Mouse (Mus musculus) gastrocnemius, adult 18-20 months (tissue): Measurements from ENCODE around the gene Olfr214. TPM values are rescaled to one million over a fixed set of nuclear protein-coding genes. Genes with fewer than 3 reads are reported as not detected.
"Not testable (repeated sequence)": the region's sequence is repeated elsewhere in the genome, so short reads cannot be mapped to it uniquely, and the experiment has no call there.

ENCODE experiments used
- DNase-seq: peaks from one replicate; pipeline ENCODE4 v3.0.0; 2021; ENCODE audit warnings: low spot score
- long read RNA-seq, 2 experiments: library from polyadenylated mRNA; stranded (forward); transcript quantifications; one replicate each; pipeline ENCODE4 v2.0.0; 2021
- total RNA-seq, 2 experiments: library from RNA; stranded (reverse); gene quantifications; 2 replicates each; pipeline ENCODE4 v1.2.3; 2021

Olfr214 gene
- total RNA-seq = not detected
- long read RNA-seq, experiment 1 = 0 reads
- long read RNA-seq, experiment 2 = 0 reads

- DNase-seq = no peak
Observed at GRCm38 (mm10) chr6:116553935-116554334, at the start of gene Olfr214. Gene Olfr214 (plus strand): TSS chr6:116554235.

GRCm38 (mm10) chr6:116506302-116507003 is 47.6 kb upstream of the Olfr214 start, which contains the start of gene Olfr212:
Gene Olfr212 (plus strand): TSS chr6:116506516.
- DNase-seq = not testable (repeated sequence)

GRCm38 (mm10) chr6:116514832-116515231 is 39.2 kb upstream of the Olfr214 start:
- DNase-seq = no peak

- no peak for DNase-seq
Observed at GRCm38 (mm10) chr6:116538156-116538555, 15.9 kb upstream of the Olfr214 start, which contains the start of gene Olfr213. Gene Olfr213 (plus strand): TSS chr6:116538456.

- no peak for DNase-seq
Observed at GRCm38 (mm10) chr6:116542500-116542899, 11.5 kb upstream of the Olfr214 start.

GRCm38 (mm10) chr6:116550841-116551240 is 3.2 kb upstream of the Olfr214 start, which contains the start of gene Gm5580:
Gene Gm5580 (plus strand): TSS chr6:116551141.
- DNase-seq = not testable (repeated sequence)

GRCm38 (mm10) chr6:116554952-116555351 is 917 bp downstream of the Olfr214 start:
- no peak for DNase-seq

GRCm38 (mm10) chr6:116569834-116570233 is 15.8 kb downstream of the Olfr214 start:
- peak; percentile 26 for DNase-seq

GRCm38 (mm10) chr6:116584095-116584494 is 30.1 kb downstream of the Olfr214 start, which contains the start of gene Olfr215:
Gene Olfr215 (minus strand): TSS chr6:116584195.
- DNase-seq = no peak

- DNase-seq = not testable (repeated sequence)
Observed at GRCm38 (mm10) chr6:116600969-116601368, 46.9 kb downstream of the Olfr214 start.

- DNase-seq = no peak
Observed at GRCm38 (mm10) chr6:116607230-116607629, 53.2 kb downstream of the Olfr214 start.

Other genes with a start within 250 kb of the Olfr214 start
- gene March8, start 216.2 kb upstream of the Olfr214 start, total RNA-seq = 10 to 100 TPM; 24.6 to 27.8 TPM
- 1 to 10 TPM in 1 of 2 experiments, under 1 TPM in 1; 0.88 to 1.2 TPM for gene Alox5, start 93.1 kb upstream of the Olfr214 start, total RNA-seq
- not detected for gene Olfr211, start 65.1 kb upstream of the Olfr214 start, total RNA-seq
- gene Olfr212, start 47.7 kb upstream of the Olfr214 start, total RNA-seq = under 1 TPM; 0.07 to 0.09 TPM
- gene Olfr213, start 15.8 kb upstream of the Olfr214 start, total RNA-seq = not detected
- gene Gm5580, start 3.1 kb upstream of the Olfr214 start, total RNA-seq = 1 to 10 TPM; 1.2 to 1.9 TPM
- gene Olfr215, start 30.0 kb downstream of the Olfr214 start, total RNA-seq = not detected
- 1 to 10 TPM; 6.7 to 7.2 TPM for gene Zfp422, start 74.8 kb downstream of the Olfr214 start, total RNA-seq
- 10 to 100 TPM; 10.7 to 17.4 TPM for gene Depp1, start 96.4 kb downstream of the Olfr214 start, total RNA-seq
- 1 to 10 TPM; 1.4 to 1.8 TPM for gene Rassf4, start 119.7 kb downstream of the Olfr214 start, total RNA-seq
- under 1 TPM; 0.02 to 0.05 TPM for gene Tmem72, start 162.7 kb downstream of the Olfr214 start, total RNA-seq